Mouse (Mus musculus) lung, postnatal 4 days (tissue): Measurements from ENCODE around the gene Sec14l4.
"Not testable (repeated sequence)": the region's sequence is repeated elsewhere in the genome, so short reads cannot be mapped to it uniquely, and the experiment has no call there.

Experiments
- DNase-seq, 2 experiments: peaks; one replicate each; pipeline ENCODE4 v3.0.0; 2021

Sec14l4 gene

DNA sequence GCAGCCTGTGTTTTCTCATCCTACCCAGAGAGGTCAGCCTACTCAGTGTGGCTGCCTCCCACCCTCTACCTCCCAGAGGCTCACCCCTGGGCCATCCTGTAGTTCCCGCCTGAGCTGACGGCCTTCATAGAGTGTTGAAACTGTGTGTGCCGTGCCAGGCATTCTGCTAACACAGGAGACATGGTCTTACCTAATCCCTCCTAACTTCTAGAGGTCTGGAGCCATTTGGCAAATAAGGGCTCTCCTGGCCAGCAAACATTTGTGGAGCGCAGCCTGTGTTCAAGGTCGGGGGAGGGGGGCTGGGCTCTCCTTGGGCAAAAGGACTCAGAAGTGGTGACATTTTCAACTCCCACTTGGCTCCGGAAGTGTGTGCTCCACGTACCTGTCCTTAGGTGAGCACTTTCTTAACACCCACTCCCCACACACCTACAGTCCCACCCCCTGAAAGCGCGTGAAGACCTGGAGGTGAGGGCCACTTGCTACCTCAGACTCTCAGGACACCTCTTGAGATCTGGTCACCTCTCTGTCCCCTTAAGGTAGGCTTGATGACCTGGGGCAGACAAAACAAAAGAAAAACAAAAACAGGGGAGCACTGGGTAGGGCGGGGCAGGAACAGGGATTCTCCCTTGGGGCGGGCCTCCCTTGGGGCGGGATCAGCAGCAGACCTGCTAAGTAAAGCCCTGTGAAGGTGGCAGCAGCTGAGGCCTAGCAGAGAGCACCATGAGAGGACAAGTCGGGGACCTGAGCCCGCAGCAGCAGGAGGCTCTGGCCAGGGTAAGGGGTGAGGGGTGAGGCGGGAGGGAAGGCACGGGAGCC, at the start of gene Sec14l4:
Gene Sec14l4, plus strand, starts transcription at position 337 of the 816 bp plus-strand sequence.
- peak; percentile 64 to 80 for DNase-seq

DNA sequence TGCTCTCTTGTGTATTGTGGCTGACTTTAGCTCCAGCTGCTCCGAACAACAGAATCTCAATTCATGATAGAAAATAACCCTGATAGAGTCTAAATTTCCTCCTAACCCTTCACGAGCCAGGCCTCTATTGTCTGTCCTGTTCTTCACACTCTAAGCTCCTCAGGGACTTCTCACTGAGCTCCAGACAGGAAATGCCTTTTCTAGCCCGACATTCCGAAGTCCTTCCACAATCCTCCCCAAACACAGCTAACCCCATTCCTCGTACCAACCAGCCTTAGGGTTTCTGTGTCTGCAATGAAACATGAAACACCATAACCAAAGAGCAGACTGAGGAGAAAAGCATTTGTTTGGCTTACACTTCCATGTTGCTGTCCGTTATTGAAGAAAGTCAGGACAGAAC, 49.7 kb upstream of the Sec14l4 start:
- DNase-seq: no peak

- no peak for DNase-seq
Observed at GRCm38 (mm10) chr11:3982275-3983209, 48.7 kb upstream of the Sec14l4 start.

- peak; percentile 39 to 75 for DNase-seq
Observed at GRCm38 (mm10) chr11:3983291-3983862, 47.9 kb upstream of the Sec14l4 start, which contains the start of gene Gal3st1. Gene Gal3st1, plus strand, starts transcription at chr11:3983636.

DNA sequence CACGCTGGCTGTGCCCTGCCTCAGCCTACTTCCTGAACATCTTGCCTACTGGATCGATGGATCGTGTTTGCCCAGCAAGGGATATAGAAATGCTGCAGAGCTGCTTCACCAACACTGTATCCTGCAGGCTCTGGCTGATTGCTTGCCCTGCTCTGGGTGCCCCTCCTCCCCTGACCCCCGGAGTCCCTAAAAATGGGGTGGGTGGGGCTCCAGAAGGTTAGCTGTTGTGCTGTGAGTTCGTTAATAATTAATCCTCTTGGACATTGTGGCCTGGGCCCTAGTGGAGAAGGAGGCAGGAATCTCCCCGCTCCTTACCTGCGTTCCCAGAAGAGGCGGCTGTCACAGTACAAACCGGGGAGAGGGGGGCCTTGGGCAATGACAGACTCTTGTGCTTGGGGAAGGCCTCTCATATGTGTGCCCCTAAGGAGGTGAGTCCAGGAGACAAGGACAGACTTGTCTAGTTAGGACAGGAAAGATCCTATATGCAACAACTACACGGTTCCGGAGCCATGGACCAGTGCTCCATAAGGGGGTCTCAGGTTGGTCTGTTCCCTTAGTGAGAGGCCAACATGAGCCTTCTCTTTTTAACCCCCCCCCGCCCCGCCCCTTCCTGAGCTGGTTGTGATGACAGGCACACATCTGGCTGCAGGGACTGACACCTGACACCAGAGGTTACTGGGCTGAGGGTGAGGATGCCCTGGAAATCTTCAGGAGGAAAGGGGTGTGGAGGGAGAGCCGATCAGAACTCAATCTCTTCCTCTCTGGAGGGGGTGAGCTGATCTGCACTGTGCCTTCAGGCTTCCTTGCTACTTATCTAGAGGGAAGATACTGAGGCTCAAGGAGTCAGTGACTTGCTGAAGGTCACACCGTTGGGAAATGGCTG, 47.2 kb upstream of the Sec14l4 start:
- peak; percentile 18 to 54 for DNase-seq

GRCm38 (mm10) chr11:3989748-3990147, 41.5 kb upstream of the Sec14l4 start:
- no peak for DNase-seq

GRCm38 (mm10) chr11:3993132-3993531, 38.1 kb upstream of the Sec14l4 start:
- no peak for DNase-seq

DNA sequence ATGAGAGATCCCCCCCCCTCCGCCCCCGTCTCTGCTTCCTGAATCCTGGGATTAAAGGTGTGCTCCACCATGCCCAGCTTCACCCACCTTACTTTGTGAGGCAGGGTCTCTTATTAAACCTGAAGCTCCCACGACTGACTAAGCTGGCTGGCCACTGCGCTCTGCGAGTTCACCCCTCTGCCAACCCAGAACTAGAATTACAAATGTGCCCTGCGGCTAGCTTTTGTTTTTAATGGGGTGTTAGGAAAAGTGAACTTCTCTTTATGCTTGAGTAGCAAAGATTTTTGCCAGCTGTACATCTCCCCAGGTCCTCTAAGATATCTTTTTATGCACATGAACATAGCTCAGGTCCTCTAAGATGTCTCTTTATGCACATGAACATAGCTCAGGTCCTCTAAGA, 37.3 kb upstream of the Sec14l4 start:
- no peak for DNase-seq

DNA sequence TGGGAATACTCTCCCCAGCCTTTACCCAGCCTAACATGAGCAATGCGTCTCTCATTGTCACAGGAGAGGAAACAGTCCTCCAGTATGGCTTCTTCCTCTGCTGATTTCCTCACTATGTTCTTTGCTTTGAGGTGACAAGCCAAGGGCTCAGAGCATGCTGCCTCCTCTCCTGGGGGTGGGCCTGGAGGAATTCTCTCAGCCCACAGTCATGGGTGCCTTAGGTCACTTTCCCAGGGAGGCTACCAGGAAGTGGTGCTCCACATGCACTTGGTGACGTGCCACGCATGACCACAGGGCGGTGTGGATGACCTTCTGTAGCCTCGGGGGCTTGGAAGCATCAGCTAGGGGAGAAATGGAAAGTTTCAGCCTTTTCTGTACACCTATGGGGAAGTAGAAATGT, 35.8 kb upstream of the Sec14l4 start:
- no peak for DNase-seq

GRCm38 (mm10) chr11:3996840-3997239, 34.4 kb upstream of the Sec14l4 start:
- no peak for DNase-seq

GRCm38 (mm10) chr11:3997978-3998720, 33.1 kb upstream of the Sec14l4 start:
- DNase-seq: peak in 1 of 2 experiments; percentile 15

DNA sequence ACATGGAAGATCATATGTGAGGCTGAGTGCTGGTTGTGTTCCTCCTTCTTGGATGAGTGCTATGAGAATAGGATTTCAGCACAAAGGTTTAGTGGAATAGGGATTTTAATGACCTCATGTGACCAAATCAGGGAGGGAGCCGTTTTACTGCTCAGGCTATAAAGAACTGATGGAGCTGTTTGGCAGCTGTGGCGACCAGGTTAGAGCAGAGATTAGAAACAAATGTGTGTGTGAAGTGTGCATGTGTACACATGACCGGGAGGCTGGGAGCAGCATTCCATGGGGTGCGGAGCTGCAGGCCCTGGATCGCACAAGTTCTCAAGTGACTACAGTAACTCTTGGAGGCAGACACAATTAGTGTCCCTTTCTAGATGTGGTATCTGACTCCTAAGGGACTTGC, 31.7 kb upstream of the Sec14l4 start:
- DNase-seq: no peak

GRCm38 (mm10) chr11:4001603-4002002, 29.7 kb upstream of the Sec14l4 start:
- DNase-seq: peak; percentile 68 to 81

- no peak for DNase-seq
Observed at GRCm38 (mm10) chr11:4005220-4005805, 25.9 kb upstream of the Sec14l4 start.

DNA sequence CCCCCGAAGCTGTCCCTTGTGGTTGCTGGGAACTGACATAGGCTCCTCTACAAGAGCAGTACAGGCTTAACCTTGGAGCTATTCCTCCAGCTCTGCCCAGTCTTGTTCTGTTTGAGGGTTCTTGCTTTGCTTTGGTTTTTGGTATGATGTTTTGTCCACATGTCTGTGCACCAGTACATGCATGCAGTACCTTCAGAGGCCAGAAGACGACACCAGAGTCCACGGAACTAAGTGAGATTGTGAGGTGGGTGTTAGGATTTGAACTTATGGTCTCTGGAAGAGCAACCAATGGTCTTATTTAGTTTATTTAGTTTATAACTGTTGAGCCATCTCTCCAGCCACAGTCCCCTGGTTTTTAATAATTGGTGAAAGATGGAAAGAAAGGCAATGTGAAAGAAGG, 24.8 kb upstream of the Sec14l4 start:
- DNase-seq: no peak

DNA sequence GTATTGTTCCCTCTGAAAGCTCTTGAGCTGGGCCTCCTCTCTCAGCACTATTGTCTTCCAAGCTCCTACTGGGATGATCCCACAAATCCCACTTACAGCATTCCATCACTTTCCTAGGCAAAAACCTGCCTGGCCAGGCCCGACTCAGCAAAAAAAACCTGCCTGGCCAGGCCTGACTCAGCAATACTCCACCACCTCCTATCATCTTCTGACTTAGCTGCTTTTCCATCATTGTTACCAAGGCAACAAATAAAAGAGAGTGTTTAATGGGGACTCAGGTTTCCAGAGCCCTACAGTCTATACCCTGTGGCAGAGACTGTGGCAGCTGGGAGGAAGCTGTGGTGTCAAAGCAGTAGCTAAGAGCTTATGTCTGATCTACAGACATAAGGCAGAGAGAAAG, 18.6 kb upstream of the Sec14l4 start:
- no peak for DNase-seq

DNA sequence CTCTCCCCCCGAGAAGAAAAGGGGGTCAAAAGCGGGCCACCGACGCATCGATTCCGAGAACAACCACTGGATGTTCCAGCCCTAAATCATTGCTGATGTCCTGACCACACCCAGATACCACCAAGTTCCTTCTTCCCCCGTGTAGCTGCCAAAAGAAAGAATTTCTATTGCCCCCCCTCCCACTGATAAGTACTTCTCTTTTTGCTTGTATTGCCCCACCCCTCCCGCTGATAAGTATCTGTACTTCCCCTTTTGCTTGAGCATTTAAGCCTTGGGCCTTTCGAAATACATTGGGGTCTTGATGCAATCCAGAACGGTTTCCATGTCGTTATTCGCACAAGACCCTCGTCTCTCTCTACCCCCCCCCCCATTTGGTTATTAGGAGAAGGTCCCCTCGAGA, 15.5 kb upstream of the Sec14l4 start:
- DNase-seq: not testable (repeated sequence)

GRCm38 (mm10) chr11:4022111-4022510, 9.2 kb upstream of the Sec14l4 start:
- not testable (repeated sequence) for DNase-seq

GRCm38 (mm10) chr11:4023321-4023720, 7.9 kb upstream of the Sec14l4 start:
- no peak for DNase-seq

- DNase-seq: no peak
Observed at GRCm38 (mm10) chr11:4027066-4027465, 4.2 kb upstream of the Sec14l4 start.
